Mouse (Mus musculus): Measurements from ENCODE around the gene Atxn1l. TPM values are rescaled to one million over a fixed set of nuclear protein-coding genes. Genes with fewer than 3 reads are reported as not detected.

Atxn1l gene
- polyA plus RNA-seq, 1 experiment from 2014 or later = 3.0 TPM

DNA sequence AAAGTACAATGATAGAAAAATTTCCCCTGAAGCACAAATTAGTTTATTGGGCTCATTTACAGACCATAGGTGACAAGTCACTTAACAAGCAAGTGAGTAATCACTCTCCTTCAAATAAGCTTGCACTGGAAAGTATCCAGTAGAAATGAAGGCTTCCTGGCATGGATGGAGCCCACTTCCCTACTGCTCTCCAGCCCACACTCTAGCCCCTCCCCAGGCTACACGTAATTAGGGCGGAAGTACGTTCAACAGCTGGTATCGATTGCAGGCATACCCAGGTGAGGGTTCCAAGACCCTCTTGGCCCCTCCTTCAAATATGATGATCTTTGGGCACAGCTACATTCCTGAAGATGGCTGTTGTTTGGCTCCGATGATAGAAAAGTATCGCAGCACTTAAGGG is 43.4 kb downstream of the Atxn1l start:
- no peak overlapping the region for H3K27ac ChIP-seq
- no peak for ATAC-seq (ENCODE audit: low read depth)
- 0 out of 2 replicates have a peak, but pooled peaks cover 6% of the 10 kb centered on the region for H3K36me3 ChIP-seq
- peak overlapping the region; percentile 79 for H3K9ac ChIP-seq
- peak overlapping the region; percentile 82 for H3K4me2 ChIP-seq
- H3K9me3 ChIP-seq (replicated peaks) = no peaks in the 10 kb centered on the region
- H3K4me3 ChIP-seq (replicated peaks) = peak overlapping the region; percentile 98
- peaks cover 38% of the 10 kb centered on the region for H3K4me1 ChIP-seq (replicated peaks)
- no peak for DNase-seq
- 62% methylated on average over 6 of the region's 6 CpGs for WGBS (ENCODE audit: insufficient replicate concordance)
- 0 out of 2 replicates have a peak, but pooled peaks cover 4% of the 10 kb centered on the region for H3K27me3 ChIP-seq

DNA sequence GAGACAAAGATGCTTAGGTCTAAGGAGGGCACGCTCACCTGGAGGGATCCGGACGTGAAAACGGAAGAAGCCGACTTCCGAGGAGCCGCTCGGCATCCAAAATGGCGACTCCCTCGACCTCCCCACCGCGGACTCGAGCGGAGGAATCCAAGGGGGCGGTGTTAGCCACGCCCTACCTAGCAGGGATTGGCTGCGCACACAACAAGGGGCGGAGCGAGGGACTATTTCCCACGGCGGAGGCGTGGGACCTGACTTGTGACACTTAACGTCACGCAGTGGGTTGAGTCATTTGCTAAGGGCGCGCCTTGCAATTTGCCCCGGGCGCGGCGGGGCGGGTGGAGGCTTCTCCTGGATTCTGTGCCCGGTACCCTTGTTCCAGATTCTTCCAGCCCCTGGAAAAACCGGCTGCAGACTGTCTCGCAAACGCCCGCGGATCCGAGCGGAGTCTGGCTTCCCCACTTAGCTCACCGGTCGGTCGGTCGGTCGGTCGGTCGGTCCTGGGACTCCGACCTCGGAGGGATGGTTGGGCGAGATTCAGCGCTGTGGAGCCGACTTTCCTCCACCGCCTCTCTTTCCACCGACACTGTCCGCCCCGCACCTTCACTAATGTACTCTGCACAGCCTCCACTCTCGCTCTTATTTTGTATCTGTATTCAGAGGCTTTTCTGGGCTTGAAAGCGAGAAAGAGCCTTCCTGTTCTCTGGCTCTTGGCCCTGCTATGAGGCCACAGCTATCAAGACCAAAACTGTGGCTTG is 44.2 kb downstream of the Atxn1l start, which contains the start of gene Ist1:
TSS of gene Ist1 (minus strand) at position 115 of the 755 bp plus-strand sequence.
- peak within 1 kb of the TSS; percentile 98 for H3K4me3 ChIP-seq (replicated peaks)
- H3K36me3 ChIP-seq = peaks cover 6% of the 10 kb centered on the region; the same call in 1 of the 2 replicates
- peaks cover 41% of the 10 kb centered on the region for H3K4me1 ChIP-seq (replicated peaks)
- under 1% methylated on average over 57 of the region's 57 CpGs for WGBS (ENCODE audit: insufficient replicate concordance)
- ATAC-seq (ENCODE audit: low read depth) (peak; percentile 97), DNase-seq (peak; percentile 97)
- H3K27me3 ChIP-seq = 0 out of 2 replicates have a peak, but pooled peaks cover 4% of the 10 kb centered on the region
- H3K4me2 ChIP-seq = peak within 1 kb of the TSS; percentile 82
- H3K27ac ChIP-seq = peak within 1 kb of the TSS; percentile 82
- H3K9ac ChIP-seq = peak within 1 kb of the TSS; percentile 95
- H3K9me3 ChIP-seq (replicated peaks) = no peaks in the 10 kb centered on the region

DNA sequence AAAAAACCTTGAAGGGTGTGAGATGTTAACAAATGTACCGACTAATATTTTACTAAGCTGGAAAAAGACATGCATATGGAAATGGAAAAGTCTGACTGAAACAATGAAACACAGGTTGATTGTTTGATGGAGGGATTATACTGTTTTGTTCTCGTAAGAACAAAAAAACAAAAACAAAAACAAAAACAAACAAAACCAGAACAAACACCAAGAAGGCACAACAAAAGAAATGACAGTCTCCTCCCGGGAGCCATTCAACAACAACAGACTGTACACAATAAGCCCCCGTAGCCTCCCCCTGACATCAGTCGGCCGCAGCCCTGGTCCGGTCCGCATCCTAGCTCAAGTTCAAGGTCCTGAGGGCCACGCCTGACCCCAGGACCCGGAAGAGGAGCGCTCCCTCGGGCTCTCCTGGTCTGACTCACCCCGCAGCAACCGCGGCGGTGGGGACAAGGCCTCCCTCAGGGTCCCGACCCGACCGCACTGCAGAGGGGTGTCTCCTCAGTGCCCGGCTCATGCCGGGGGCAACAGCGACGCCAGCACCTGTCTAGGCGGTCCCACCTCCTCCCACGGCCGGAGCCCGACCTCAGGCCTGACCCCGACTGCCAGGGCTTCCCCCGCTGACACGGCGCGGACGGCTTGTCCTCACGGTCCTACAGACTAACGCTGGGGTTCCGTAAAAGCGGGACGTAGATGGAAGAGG is 44.9 kb downstream of the Atxn1l start:
- Histone ChIP-seq H3K9ac (peak overlapping the region; percentile 95), H3K4me2 (peak overlapping the region; percentile 82), H3K36me3 (peaks cover 9% of the 10 kb centered on the region; the same call in 1 of the 2 replicates), H3K4me1 (replicated peaks) (peaks cover 44% of the 10 kb centered on the region), H3K27me3 (0 out of 2 replicates have a peak, but pooled peaks cover 4% of the 10 kb centered on the region), H3K4me3 (replicated peaks) (peak overlapping the region; percentile 98), H3K9me3 (replicated peaks) (no peaks in the 10 kb centered on the region), H3K27ac (peak overlapping the region; percentile 82)
- peak; percentile 78 for ATAC-seq (ENCODE audit: low read depth)
- WGBS (ENCODE audit: insufficient replicate concordance) = under 1% methylated on average over 38 of the region's 38 CpGs
- no peak for DNase-seq

DNA sequence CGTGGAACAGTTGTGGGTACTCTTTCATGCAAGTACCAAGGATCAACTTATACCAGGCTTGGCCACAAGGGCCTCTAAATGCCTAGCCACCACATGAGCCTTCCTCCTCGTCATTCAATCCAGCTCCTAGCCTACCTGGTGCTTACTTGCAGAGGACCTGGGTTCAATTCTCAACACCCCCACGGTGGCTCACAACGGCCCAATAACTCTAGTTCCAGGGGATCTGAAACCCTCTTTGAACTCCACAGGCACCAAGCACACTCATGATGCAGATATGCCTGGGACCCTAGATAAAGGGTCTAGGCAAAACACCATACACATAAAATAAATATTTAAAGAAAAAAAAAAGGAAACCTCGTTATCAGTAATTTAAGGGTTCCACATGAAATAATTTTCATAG is 45.8 kb downstream of the Atxn1l start:
- WGBS (ENCODE audit: insufficient replicate concordance) = 30% methylated on average over 5 of the region's 5 CpGs
- H3K27me3 ChIP-seq = 0 out of 2 replicates have a peak, but pooled peaks cover 2% of the 10 kb centered on the region
- peak overlapping the region; percentile 95 for H3K9ac ChIP-seq
- no peak for ATAC-seq (ENCODE audit: low read depth)
- no peak for DNase-seq
- peak overlapping the region; percentile 98 for H3K4me3 ChIP-seq (replicated peaks)
- no peak overlapping the region for H3K27ac ChIP-seq
- H3K4me2 ChIP-seq = peak overlapping the region; percentile 82
- H3K9me3 ChIP-seq (replicated peaks) = no peaks in the 10 kb centered on the region
- H3K36me3 ChIP-seq = peaks cover 10% of the 10 kb centered on the region; the same call in 1 of the 2 replicates
- peaks cover 49% of the 10 kb centered on the region for H3K4me1 ChIP-seq (replicated peaks)

DNA sequence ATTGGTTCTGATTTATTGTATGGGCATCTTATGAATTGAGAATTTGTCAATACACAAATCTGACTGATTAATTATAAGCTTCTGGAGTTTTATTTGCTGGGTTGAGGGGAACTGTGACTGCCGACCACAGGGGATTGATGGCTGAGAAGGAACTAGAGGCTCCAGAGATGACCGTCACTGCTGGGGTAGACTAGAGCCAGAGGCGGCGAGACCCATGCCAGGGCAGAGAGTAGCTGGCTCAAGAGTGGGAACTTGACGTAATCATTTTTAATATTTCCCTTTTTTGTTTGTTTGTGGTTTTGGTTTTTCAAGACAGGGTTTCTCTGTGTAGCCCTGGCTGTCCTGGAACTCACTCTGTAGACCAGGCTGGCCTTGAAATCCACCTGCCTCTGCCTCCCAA is 50.3 kb downstream of the Atxn1l start:
- H3K9ac ChIP-seq = no peak overlapping the region
- no peak overlapping the region for H3K4me3 ChIP-seq (replicated peaks)
- H3K27ac ChIP-seq = no peak overlapping the region
- H3K27me3 ChIP-seq = no peaks in the 10 kb centered on the region
- H3K4me1 ChIP-seq (replicated peaks) = peaks cover 43% of the 10 kb centered on the region
- H3K9me3 ChIP-seq (replicated peaks) = no peaks in the 10 kb centered on the region
- peaks cover 24% of the 10 kb centered on the region for H3K36me3 ChIP-seq
- ATAC-seq (ENCODE audit: low read depth) = no peak
- no peak overlapping the region for H3K4me2 ChIP-seq
- no peak for DNase-seq
- WGBS (ENCODE audit: insufficient replicate concordance) = 73% methylated on average over 5 of the region's 5 CpGs

DNA sequence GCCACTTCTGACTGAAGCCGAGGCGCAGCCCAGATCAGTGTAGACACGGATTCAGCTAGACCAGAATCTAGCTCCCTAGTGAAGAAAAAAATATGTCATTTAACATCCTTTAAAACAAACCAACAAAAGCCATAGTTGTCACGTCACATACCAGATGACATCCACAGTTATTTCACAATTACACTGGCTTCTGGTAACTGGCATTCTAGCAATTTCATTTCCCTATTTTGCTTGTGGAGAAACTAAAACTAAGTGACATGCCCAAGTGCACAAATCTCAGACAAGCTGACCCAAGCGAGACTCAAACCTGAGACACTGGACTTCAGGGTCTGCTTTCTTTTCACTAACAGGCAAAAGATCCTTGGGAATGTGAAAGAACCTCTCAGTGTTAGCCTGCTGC is 55.4 kb downstream of the Atxn1l start:
- Histone ChIP-seq H3K36me3 (peaks cover 62% of the 10 kb centered on the region), H3K4me2 (no peak overlapping the region), H3K4me3 (replicated peaks) (no peak overlapping the region), H3K9ac (no peak overlapping the region), H3K9me3 (replicated peaks) (no peaks in the 10 kb centered on the region), H3K27me3 (no peaks in the 10 kb centered on the region), H3K27ac (no peak overlapping the region), H3K4me1 (replicated peaks) (0 out of 2 replicates have a peak, but pooled peaks cover 5% of the 10 kb centered on the region)
- 85% methylated on average over 5 of the region's 5 CpGs for WGBS (ENCODE audit: insufficient replicate concordance)
- DNase-seq (no peak), ATAC-seq (ENCODE audit: low read depth) (no peak)

DNA sequence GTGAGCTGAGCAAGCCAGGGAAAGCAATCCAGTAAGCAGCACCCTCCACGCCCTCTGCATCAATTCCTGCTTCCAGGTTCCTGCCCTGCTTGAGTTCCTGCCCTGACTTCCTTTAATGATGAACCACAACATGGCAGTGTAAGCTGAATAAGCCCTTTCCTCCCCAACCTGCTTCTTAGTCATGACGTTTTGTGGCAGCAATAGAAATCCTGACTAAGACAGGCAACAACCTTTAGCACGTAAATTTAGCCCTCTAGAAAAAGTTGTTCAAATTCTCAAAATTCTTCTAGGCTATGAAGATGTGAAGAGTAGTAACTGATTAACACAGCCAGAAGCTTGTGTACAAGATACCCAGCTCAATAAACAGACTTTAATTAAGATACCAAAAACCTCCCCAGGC is 56.0 kb downstream of the Atxn1l start:
- H3K9ac ChIP-seq = no peak overlapping the region
- H3K36me3 ChIP-seq = peaks cover 67% of the 10 kb centered on the region
- ATAC-seq (ENCODE audit: low read depth) (no peak), DNase-seq (no peak)
- no peaks in the 10 kb centered on the region for H3K9me3 ChIP-seq (replicated peaks)
- H3K27me3 ChIP-seq = no peaks in the 10 kb centered on the region
- WGBS (ENCODE audit: insufficient replicate concordance) = 72% methylated on average over 3 of the region's 3 CpGs
- no peak overlapping the region for H3K4me3 ChIP-seq (replicated peaks)
- H3K4me1 ChIP-seq (replicated peaks) = 0 out of 2 replicates have a peak, but pooled peaks cover 5% of the 10 kb centered on the region
- no peak overlapping the region for H3K27ac ChIP-seq
- no peak overlapping the region for H3K4me2 ChIP-seq

Other genes with a start within 250 kb of the Atxn1l start
- not detected in 2 replicates for gene Pmfbp1, start 243.7 kb downstream of the Atxn1l start, polyA plus RNA-seq (2015; fragmentation: Nextera tagmentation; extraction: Ambion mirVana)
- 12.5 and 14.4 TPM in 2 replicates for gene Dhx38, start 171.9 kb downstream of the Atxn1l start, polyA plus RNA-seq (2015; fragmentation: Nextera tagmentation; extraction: Ambion mirVana)
- 11.8 and 13.4 TPM in 2 replicates for gene Txnl4b, start 171.8 kb downstream of the Atxn1l start, polyA plus RNA-seq (2015; fragmentation: Nextera tagmentation; extraction: Ambion mirVana)
- 13.9 and 16.7 TPM in 2 replicates for gene Hp, start 158.6 kb downstream of the Atxn1l start, polyA plus RNA-seq (2015; fragmentation: Nextera tagmentation; extraction: Ambion mirVana)
- 25.9 and 26.5 TPM in 2 replicates for gene Dhodh, start 129.1 kb downstream of the Atxn1l start, polyA plus RNA-seq (2015; fragmentation: Nextera tagmentation; extraction: Ambion mirVana)
- 0.58 and 0.85 TPM in 2 replicates for gene Pkd1l3, start 123.2 kb downstream of the Atxn1l start, polyA plus RNA-seq (2015; fragmentation: Nextera tagmentation; extraction: Ambion mirVana)
- 35.8 and 44.2 TPM in 2 replicates for gene Ist1, start 44.5 kb downstream of the Atxn1l start, polyA plus RNA-seq (2015; fragmentation: Nextera tagmentation; extraction: Ambion mirVana)
- 5.4 and 6.0 TPM in 2 replicates for gene Zfp821, start 32.2 kb downstream of the Atxn1l start, polyA plus RNA-seq (2015; fragmentation: Nextera tagmentation; extraction: Ambion mirVana)
- 13.4 and 18.5 TPM in 2 replicates for gene Ap1g1, start 40.8 kb upstream of the Atxn1l start, polyA plus RNA-seq (2015; fragmentation: Nextera tagmentation; extraction: Ambion mirVana)
- gene Phlpp2, start 130.8 kb upstream of the Atxn1l start, polyA plus RNA-seq (2015; fragmentation: Nextera tagmentation; extraction: Ambion mirVana) = 2.7 and 3.2 TPM in 2 replicates
- gene Marveld3, start 224.5 kb upstream of the Atxn1l start, polyA plus RNA-seq (2015; fragmentation: Nextera tagmentation; extraction: Ambion mirVana) = 0.14 TPM in 1 of 2 replicates, not detected in the other